Mouse (Mus musculus) kidney, adult 2 months (tissue): ENCODE measurements around the gene Mcu.

ENCODE experiments used
- CTCF ChIP-seq: fragments of 200-500 bp; conservative IDR thresholded peaks from 2 replicates; pipeline ENCODE4 v1.5.1; 2011; ENCODE audit warnings: low read depth, mild to moderate bottlenecking, control low read depth, low read length, moderate library complexity, mixed read lengths; ENCODE audit not compliant: insufficient read depth, insufficient read length
- POLR2A ChIP-seq: fragments of 200-500 bp; IDR thresholded peaks from one replicate; pipeline ENCODE4 v1.6.1; 2011; ENCODE audit warnings: low read depth, low read length, control low read depth

- TF ChIP-seq POLR2A (no peak), CTCF (no peak)
Observed at GRCm38 (mm10) chr10:59570360-59570759, 46.1 kb downstream of the Mcu start.
